Comparison of ENCODE assay signal across 12 mouse cellular contexts in the genomic region with DNA sequence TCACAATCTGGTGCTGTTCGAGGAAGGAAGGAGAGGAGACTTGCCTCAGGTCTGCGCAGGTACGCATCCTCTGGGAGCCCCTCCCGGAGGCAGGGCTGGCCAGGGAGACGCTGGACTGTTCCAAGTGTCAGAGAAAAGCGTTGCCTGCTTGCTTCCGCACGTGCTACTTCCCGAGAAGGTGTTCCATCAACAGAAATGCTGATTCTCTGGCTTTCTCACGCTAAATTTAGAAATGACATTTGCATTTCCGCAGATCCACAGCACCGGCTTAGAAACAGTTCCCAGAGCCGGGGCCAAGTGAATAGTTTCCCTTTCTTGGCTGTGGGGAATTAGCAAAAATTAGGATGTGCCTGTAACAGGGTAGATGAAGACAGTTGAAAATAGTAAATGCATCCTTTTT.
DNase-seq lines count a peak whose midpoint lies in the region; ATAC-seq and TF ChIP-seq lines count a peak whose summit lies in the region.
"Had no signal": no experiment of that assay in that cellular context is flagged by ENCODE, and none has a peak within 500 bp of the region (broad histone marks: within the 10 kb centered on the region; RNA-seq: fewer than 3 reads in every experiment).

No protein-coding gene starts in this region.

- H3K36me3 ChIP-seq in kidney, postnatal 0 days (ENCODE audit: insufficient read depth, low read length): no peaks in the 10 kb centered on the region
- H3K36me3 ChIP-seq in hindbrain, embryonic 12.5 days: no peaks in the 10 kb centered on the region
- H3K36me3 ChIP-seq: G1E; lung, embryonic 15.5 days; midbrain, embryonic 12.5 days; stomach, embryonic 15.5 days had no signal

- no peak overlapping the region for H3K4me2 ChIP-seq in kidney, postnatal 0 days (ENCODE audit: low read length)
- no peak overlapping the region for H3K4me2 ChIP-seq in hindbrain, embryonic 12.5 days (replicated peaks)
- H3K4me2 ChIP-seq: lung, embryonic 15.5 days; midbrain, embryonic 12.5 days had no signal

- H3K4me3 ChIP-seq in layer of hippocampus, adult 2 months: no peak overlapping the region
- no peak overlapping the region for H3K4me3 ChIP-seq in kidney, postnatal 0 days (replicated peaks; ENCODE audit: low read depth, low read length)
- no peak overlapping the region for H3K4me3 ChIP-seq in hindbrain, embryonic 12.5 days
- H3K4me3 ChIP-seq: lung, embryonic 15.5 days; midbrain, embryonic 12.5 days; stomach, embryonic 15.5 days had no signal

- no peak overlapping the region for H3K9ac ChIP-seq in kidney, postnatal 0 days (ENCODE audit: low read depth, low read length)
- no peak overlapping the region for H3K9ac ChIP-seq in hindbrain, embryonic 12.5 days
- H3K9ac ChIP-seq: lung, embryonic 15.5 days; midbrain, embryonic 12.5 days; stomach, embryonic 15.5 days had no signal

- WGBS in kidney, postnatal 0 days: 55% methylated on average over 13 of the region's 13 CpGs
- 62% methylated on average over 13 of the region's 13 CpGs for WGBS in hindbrain, embryonic 12.5 days

- no peaks in the 10 kb centered on the region for H3K9me3 ChIP-seq in kidney, postnatal 0 days (replicated peaks; ENCODE audit: low read length)
- peaks cover 7% of the 10 kb centered on the region; the same call in 1 of the 2 replicates for H3K9me3 ChIP-seq in hindbrain, embryonic 12.5 days (replicated peaks)
- H3K9me3 ChIP-seq: lung, embryonic 15.5 days; stomach, embryonic 15.5 days had no signal

- DNase-seq in adrenal gland, postnatal 10 days: peak; percentile 13
- DNase-seq in adrenal gland, adult 8-10 months: no peak
- peak; percentile 10 for DNase-seq in layer of hippocampus, adult 11-12 months (ENCODE audit: low spot score)
- no peak for DNase-seq in layer of hippocampus, adult 2 months (ENCODE audit: low spot score in 2 of 2)
- peak; percentile 13 to 26 for DNase-seq in adrenal gland, postnatal 36 days
- DNase-seq in kidney, postnatal 0 days (ENCODE audit: low spot score): peak; percentile 24
- DNase-seq in MN1 (ENCODE audit: low spot score): no peak

- no peak overlapping the region for H3K27ac ChIP-seq in layer of hippocampus, adult 2 months
- H3K27ac ChIP-seq in kidney, postnatal 0 days: no peak overlapping the region
- no peak overlapping the region for H3K27ac ChIP-seq in hindbrain, embryonic 12.5 days
- H3K27ac ChIP-seq: lung, embryonic 15.5 days; midbrain, embryonic 12.5 days; stomach, embryonic 15.5 days had no signal

- 0 out of 2 replicates have a peak, but pooled peaks cover 4% of the 10 kb centered on the region for H3K4me1 ChIP-seq in kidney, postnatal 0 days (replicated peaks; ENCODE audit: insufficient read depth, low read length)
- H3K4me1 ChIP-seq in hindbrain, embryonic 12.5 days: 0 out of 2 replicates have a peak, but pooled peaks cover 3% of the 10 kb centered on the region

- no peak for ATAC-seq in kidney, postnatal 0 days (replicated peaks; ENCODE audit: low FRiP score, low read depth)
- no peak for ATAC-seq in hindbrain, embryonic 12.5 days (ENCODE audit: low FRiP score)

- TF ChIP-seq CTCF in layer of hippocampus, adult 2 months (conservative IDR thresholded peaks at IDR 0.05): no peak
- no peak for TF ChIP-seq CTCF in kidney, postnatal 0 days (IDR thresholded peaks at IDR 0.05; ENCODE audit: low read depth)

- H3K27me3 ChIP-seq in kidney, postnatal 0 days (ENCODE audit: insufficient read depth, low read length): no peaks in the 10 kb centered on the region
- peaks cover 4% of the 10 kb centered on the region for H3K27me3 ChIP-seq in hindbrain, embryonic 12.5 days
- H3K27me3 ChIP-seq: lung, embryonic 15.5 days; midbrain, embryonic 12.5 days; stomach, embryonic 15.5 days had no signal

Comparison
In these comparisons a context has a peak if more than half of its experiments do, and no peak if none do; other contexts are left out.
1. DNase-seq: peak in adrenal gland, postnatal 10 days (single experiment), layer of hippocampus, adult 11-12 months (single experiment), adrenal gland, postnatal 36 days (2 of 2) and kidney, postnatal 0 days (single experiment); none in adrenal gland, adult 8-10 months (single experiment), layer of hippocampus, adult 2 months (0 of 2) and MN1 (single experiment).